Mouse (Mus musculus) brain, embryonic 14.5 days (tissue): ENCODE results near the gene Izumo4.

Source experiments
- CTCF ChIP-seq: fragments of 200-500 bp; IDR thresholded peaks from 2 replicates; pipeline ENCODE4 v1.5.1; 2012; ENCODE audit warnings: inconsistent platforms, mild to moderate bottlenecking, moderate library complexity, borderline replicate concordance; ENCODE audit not compliant: insufficient read depth, insufficient read length; ENCODE audit errors: extremely low read depth
- POLR2A ChIP-seq: fragments of 200-500 bp; IDR thresholded peaks from 2 replicates; pipeline ENCODE4 v1.6.1; 2012; ENCODE audit warnings: mild to moderate bottlenecking, inconsistent platforms, borderline replicate concordance; ENCODE audit not compliant: poor library complexity, insufficient read depth, insufficient read length, severe bottlenecking; ENCODE audit errors: extremely low read depth

DNA sequence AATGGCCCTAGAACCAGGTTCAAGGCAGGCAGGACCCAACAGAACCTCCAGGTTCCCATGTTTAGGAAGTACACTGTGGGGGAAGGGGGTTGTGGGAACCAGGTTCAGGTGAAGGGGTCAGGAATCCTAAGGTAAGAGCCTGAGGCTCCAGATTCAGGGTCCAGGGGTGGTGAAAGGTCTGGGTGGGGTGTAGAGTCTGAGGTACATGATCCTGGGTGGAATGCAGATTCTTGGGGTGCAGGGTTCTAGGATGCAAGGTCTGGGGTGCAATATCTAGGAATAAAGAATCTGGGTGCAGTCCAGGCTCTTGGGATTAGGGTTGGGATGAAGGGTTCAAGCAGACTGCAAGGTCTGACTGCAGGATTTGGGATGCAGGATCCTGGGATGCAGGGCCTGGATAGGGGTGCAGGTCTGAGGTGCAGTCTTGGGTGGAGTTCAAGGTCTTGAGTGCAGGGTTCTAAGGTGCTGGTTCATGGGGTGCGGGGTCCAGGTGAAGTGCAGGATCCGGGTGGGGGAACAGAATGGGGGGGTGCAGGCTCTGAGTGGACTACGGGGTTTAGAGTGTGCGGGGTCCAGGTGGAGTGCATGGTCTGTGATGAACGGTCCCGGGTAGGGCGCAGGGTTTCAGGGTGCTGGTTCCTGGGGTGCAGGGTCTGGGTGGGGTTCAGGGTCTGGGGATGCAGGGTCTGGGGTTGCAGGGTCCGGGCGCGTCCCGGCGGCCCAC lies 46.4 kb upstream of the Izumo4 start:
- TF ChIP-seq CTCF, result no peak
- no peak for TF ChIP-seq POLR2A
